Mouse (Mus musculus) liver, embryonic 13.5 days (tissue): ENCODE measurements at regions not wholly inside any gene's neighbourhood (a gene's known extent, or its start where the extent isn't known, plus 50 kb on each side); places are given as distances from the start of the nearest gene placed in this dataset.

Experiments used
- ATAC-seq: fragments of 200-750 bp; cut with Nextera tagmentation; 2 replicates; pipeline ENCODE4 v1.8.0; 2017; ENCODE audit warnings: low read depth, mild to moderate bottlenecking, moderate number of reproducible peaks, moderate library complexity
- DNase-seq: peaks from one replicate; pipeline ENCODE4 v3.0.0; 2022
- H3K27ac ChIP-seq: fragments of 300-500 bp; sonication (generic); 2 replicates; pipeline ENCODE4 v1.5.1; 2015; ENCODE audit warnings: moderate library complexity, mild to moderate bottlenecking, inconsistent platforms
- H3K27me3 ChIP-seq: fragments of 300-500 bp; sonication (generic); 2 replicates; pipeline ENCODE4 v1.6.1; 2015; ENCODE audit warnings: mild to moderate bottlenecking, inconsistent platforms
- H3K36me3 ChIP-seq: fragments of 300-500 bp; sonication (generic); 2 replicates; pipeline ENCODE4 v1.6.1; 2015; ENCODE audit warnings: mild to moderate bottlenecking, inconsistent platforms
- H3K4me1 ChIP-seq: fragments of 300-500 bp; sonication (generic); replicated peaks from 2 replicates; pipeline ENCODE4 v1.6.1; 2015; ENCODE audit warnings: inconsistent platforms
- H3K4me2 ChIP-seq: fragments of 300-500 bp; sonication (generic); 2 replicates; pipeline ENCODE4 v1.6.1; 2015; ENCODE audit warnings: inconsistent platforms, mild to moderate bottlenecking, moderate library complexity
- H3K4me3 ChIP-seq: fragments of 300-500 bp; sonication (generic); replicated peaks from 2 replicates; pipeline ENCODE4 v1.5.1; 2015; ENCODE audit warnings: mild to moderate bottlenecking, inconsistent platforms
- H3K9ac ChIP-seq: fragments of 300-500 bp; sonication (generic); 2 replicates; pipeline ENCODE4 v1.6.1; 2015; ENCODE audit warnings: mild to moderate bottlenecking, inconsistent platforms
- H3K9me3 ChIP-seq: fragments of 300-500 bp; sonication (generic); replicated peaks from 2 replicates; pipeline ENCODE4 v1.6.1; 2016; ENCODE audit warnings: inconsistent platforms
- WGBS: fragments of 180-500 bp; shearing (Covaris S2); methylation state at CpG from one replicate; pipeline ENCODE4 v1.1.7; 2015; ENCODE audit not compliant: insufficient replicate concordance; 5-methylcytosine and 5-hydroxymethylcytosine counted together

DNA sequence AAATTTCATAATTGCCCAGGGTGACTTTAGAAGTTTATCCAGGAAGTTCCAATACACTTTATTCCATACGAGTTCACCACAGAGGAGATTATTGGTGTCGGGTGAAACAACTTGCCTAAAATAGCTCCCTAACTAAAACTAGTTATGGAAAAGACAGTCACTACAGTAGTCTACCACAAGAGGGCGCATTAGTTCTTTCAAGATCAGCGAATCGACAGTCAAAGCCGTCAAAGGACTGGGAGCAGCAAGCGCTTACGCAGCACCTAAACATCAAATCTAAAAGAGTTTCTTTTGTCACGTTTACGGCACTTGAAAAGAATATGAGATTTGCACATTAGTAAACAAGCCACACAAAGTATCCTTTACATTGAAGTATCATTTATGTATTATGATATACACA, 75.3 kb upstream of the Btg3 start:
- H3K9ac ChIP-seq = no peak overlapping the region
- no peaks in the 10 kb centered on the region for H3K4me1 ChIP-seq
- no peak overlapping the region for H3K27ac ChIP-seq
- ATAC-seq (no peak), DNase-seq (no peak)
- H3K4me3 ChIP-seq = no peak overlapping the region
- no peaks in the 10 kb centered on the region for H3K27me3 ChIP-seq
- H3K9me3 ChIP-seq = peaks cover 4% of the 10 kb centered on the region; the same call in 1 of the 2 replicates
- 12% methylated on average over 10 of the region's 10 CpGs for WGBS
- no peaks in the 10 kb centered on the region for H3K36me3 ChIP-seq
- H3K4me2 ChIP-seq = no peak overlapping the region

DNA sequence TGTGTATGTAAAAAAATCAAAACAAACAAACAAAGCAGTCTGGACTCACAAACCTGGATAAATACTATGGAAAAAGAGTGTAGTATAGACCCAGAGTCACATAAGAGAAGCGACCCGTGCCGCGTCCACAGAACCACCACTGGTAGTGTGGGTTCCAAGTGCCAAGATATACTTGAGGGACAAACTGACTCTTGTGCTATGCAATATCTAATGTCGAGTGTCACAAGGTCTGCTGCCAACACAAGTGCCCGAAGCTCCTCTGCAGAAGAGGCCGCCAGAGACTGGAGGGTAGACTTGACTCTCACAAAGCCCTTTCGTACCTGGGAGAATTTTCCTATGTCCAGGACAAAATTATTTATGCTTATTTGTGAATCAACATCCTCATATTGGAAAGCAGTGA, 74.8 kb upstream of the Btg3 start:
- no peak for ATAC-seq
- Histone ChIP-seq H3K4me2 (no peak overlapping the region), H3K27ac (no peak overlapping the region), H3K27me3 (no peaks in the 10 kb centered on the region), H3K9ac (no peak overlapping the region), H3K9me3 (peaks cover 4% of the 10 kb centered on the region; the same call in 1 of the 2 replicates), H3K4me3 (no peak overlapping the region), H3K4me1 (no peaks in the 10 kb centered on the region), H3K36me3 (no peaks in the 10 kb centered on the region)
- DNase-seq = no peak
- 72% methylated on average over 8 of the region's 8 CpGs for WGBS

DNA sequence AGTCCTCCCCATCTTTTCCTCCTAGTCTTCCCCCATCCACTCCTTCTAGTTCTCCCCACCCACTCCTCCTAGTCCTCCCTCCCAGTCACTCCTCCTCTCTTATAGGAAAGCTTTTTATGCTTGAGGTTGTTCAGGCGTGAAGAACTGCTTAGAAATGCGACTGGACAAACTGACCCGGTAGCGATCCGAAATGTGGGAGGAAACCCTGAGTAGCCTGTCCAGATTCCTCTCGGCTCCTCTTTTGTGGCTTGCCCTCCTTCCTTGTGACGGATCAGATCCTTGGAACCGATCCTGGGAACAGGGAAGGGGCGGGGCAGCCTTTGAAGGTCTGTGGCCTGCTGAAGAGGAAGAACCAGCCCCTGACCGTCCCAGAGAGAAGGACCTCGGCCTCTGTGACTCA, 74.3 kb upstream of the Btg3 start:
- DNase-seq (no peak), ATAC-seq (no peak)
- WGBS = 72% methylated on average over 11 of the region's 11 CpGs

DNA sequence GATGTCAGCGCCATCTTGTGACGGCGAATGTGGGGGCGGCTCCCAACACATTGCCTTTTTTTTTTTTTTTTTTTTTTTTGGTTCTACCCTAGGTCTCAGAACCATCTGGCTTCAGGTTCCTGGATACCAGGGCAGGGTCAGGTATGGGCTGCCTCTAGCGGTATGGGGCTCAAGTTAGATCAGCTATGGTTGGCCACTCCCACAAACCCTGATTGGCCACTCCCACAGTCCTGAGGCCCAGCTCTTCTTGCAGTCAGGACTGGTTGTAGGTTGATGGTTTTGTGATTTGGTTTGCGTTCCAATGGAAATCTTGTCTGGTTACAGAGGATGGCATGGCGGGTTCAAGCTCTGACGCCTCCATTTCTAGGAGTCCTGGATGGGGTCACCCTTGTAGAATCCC, 72.2 kb upstream of the Btg3 start:
- no peak for DNase-seq
- H3K36me3 ChIP-seq = no peaks in the 10 kb centered on the region
- H3K27ac ChIP-seq = no peak overlapping the region
- H3K4me3 ChIP-seq = no peak overlapping the region
- H3K4me2 ChIP-seq = no peak overlapping the region
- H3K9me3 ChIP-seq = peaks cover 7% of the 10 kb centered on the region; the same call in 1 of the 2 replicates
- WGBS = 75% methylated on average over 8 of the region's 8 CpGs
- no peak overlapping the region for H3K9ac ChIP-seq
- H3K27me3 ChIP-seq = no peaks in the 10 kb centered on the region
- no peaks in the 10 kb centered on the region for H3K4me1 ChIP-seq
- no peak for ATAC-seq

More for the DNA sequence above, 74.3 kb upstream of the Btg3 start:
- Histone ChIP-seq H3K4me1 (no peaks in the 10 kb centered on the region), H3K27ac (no peak overlapping the region), H3K36me3 (no peaks in the 10 kb centered on the region), H3K27me3 (no peaks in the 10 kb centered on the region), H3K9me3 (peaks cover 4% of the 10 kb centered on the region; the same call in 1 of the 2 replicates), H3K9ac (no peak overlapping the region), H3K4me3 (no peak overlapping the region), H3K4me2 (no peak overlapping the region)

DNA sequence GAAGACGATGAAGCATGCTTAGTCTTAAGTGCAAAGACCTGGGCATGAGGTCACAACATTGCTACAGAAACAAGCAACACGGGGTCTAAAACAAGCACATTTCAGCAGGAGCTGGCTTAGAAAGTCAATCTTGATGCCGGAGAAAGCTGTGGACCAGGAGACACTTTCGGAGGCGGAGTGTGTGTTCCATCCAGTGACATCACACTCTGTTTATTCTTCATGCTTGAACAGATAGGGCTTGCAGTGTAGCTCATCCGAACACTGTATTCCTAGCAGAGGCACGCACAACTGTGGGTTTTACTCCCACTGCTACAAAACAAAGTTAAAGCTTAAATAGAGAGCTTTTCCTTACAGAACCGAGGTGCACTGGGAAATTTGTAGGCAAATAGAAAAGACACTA, 66.3 kb upstream of the Btg3 start:
- H3K9me3 ChIP-seq = 0 out of 2 replicates have a peak, but pooled peaks cover 9% of the 10 kb centered on the region
- no peak overlapping the region for H3K4me3 ChIP-seq
- H3K4me1 ChIP-seq = no peaks in the 10 kb centered on the region
- no peak overlapping the region for H3K9ac ChIP-seq
- no peak overlapping the region for H3K4me2 ChIP-seq
- WGBS = 73% methylated on average over 8 of the region's 8 CpGs
- no peak overlapping the region for H3K27ac ChIP-seq
- DNase-seq (no peak), ATAC-seq (no peak)
- H3K36me3 ChIP-seq = no peaks in the 10 kb centered on the region
- no peaks in the 10 kb centered on the region for H3K27me3 ChIP-seq

DNA sequence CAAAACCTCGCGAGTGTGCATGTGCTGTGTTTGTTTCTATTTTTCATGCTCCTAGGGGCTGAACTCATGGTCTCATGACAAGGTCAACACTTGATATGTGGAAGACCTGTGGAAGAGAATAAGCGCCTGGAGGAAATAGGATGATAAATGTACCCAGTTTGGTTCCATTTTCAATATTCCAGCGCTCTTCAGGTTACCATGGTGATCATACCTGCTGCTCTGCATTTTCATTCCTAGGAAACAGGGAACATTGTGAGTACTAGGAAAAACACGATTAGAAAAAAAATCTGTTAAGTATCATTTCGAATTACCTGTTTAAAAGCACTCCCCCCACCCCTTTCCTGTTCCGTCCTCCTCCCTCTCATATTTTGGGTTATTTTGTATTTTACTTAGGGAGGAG, 65.8 kb upstream of the Btg3 start:
- Histone ChIP-seq H3K9me3 (0 out of 2 replicates have a peak, but pooled peaks cover 9% of the 10 kb centered on the region), H3K4me1 (no peaks in the 10 kb centered on the region), H3K9ac (no peak overlapping the region), H3K4me3 (no peak overlapping the region), H3K4me2 (no peak overlapping the region), H3K27me3 (no peaks in the 10 kb centered on the region), H3K36me3 (no peaks in the 10 kb centered on the region), H3K27ac (no peak overlapping the region)
- DNase-seq (no peak), ATAC-seq (no peak)
- WGBS = 67% methylated on average over 7 of the region's 7 CpGs

DNA sequence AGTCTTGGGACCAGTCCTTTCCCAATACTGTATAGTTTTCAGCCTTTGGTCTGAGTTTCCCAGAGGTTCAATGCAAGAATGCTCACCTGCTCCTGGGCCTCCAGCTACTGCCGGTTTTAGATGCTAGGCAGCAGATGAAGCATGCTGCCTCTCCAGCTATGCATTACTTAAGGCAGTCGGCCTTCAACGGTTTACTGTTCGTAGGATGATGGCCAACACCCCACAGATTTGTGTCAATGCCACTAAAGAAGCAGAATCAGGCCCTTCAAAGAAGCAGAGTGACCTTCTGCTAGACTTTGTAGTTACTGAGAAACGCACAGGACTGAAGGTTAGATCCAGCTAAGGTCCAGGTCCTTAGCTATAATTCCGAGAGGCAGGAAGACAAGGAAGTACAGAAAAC, 65.0 kb upstream of the Btg3 start:
- H3K4me3 ChIP-seq = no peak overlapping the region
- no peak overlapping the region for H3K27ac ChIP-seq
- DNase-seq (no peak), ATAC-seq (no peak)
- no peaks in the 10 kb centered on the region for H3K27me3 ChIP-seq
- no peak overlapping the region for H3K4me2 ChIP-seq
- 66% methylated on average over 6 of the region's 6 CpGs for WGBS
- no peak overlapping the region for H3K9ac ChIP-seq
- H3K9me3 ChIP-seq = 0 out of 2 replicates have a peak, but pooled peaks cover 9% of the 10 kb centered on the region
- H3K36me3 ChIP-seq = no peaks in the 10 kb centered on the region
- no peaks in the 10 kb centered on the region for H3K4me1 ChIP-seq

DNA sequence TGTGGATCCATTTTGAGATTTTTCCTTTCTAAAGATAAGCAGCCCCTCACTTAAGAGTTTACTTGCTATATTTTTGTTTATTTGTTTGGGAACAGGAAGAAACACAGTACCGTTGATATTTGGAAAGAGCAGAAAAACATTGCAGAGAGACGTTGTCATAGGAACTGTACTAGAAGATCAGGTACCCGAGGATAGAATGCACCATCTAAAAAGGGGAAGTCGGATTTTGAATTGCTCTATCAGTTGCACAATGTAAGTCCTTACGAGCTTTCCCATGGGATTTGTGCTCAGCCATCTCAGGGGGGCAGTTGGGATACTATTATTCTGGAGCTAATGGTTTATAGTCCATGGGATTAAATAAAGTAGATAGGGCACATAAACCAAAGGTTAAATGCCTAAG, 58.7 kb upstream of the Btg3 start:
- no peaks in the 10 kb centered on the region for H3K36me3 ChIP-seq
- no peak overlapping the region for H3K27ac ChIP-seq
- no peaks in the 10 kb centered on the region for H3K9me3 ChIP-seq
- no peaks in the 10 kb centered on the region for H3K4me1 ChIP-seq
- DNase-seq = no peak
- no peak for ATAC-seq
- H3K9ac ChIP-seq = no peak overlapping the region
- no peaks in the 10 kb centered on the region for H3K27me3 ChIP-seq
- H3K4me3 ChIP-seq = no peak overlapping the region
- WGBS = 31% methylated on average over 5 of the region's 5 CpGs
- no peak overlapping the region for H3K4me2 ChIP-seq

DNA sequence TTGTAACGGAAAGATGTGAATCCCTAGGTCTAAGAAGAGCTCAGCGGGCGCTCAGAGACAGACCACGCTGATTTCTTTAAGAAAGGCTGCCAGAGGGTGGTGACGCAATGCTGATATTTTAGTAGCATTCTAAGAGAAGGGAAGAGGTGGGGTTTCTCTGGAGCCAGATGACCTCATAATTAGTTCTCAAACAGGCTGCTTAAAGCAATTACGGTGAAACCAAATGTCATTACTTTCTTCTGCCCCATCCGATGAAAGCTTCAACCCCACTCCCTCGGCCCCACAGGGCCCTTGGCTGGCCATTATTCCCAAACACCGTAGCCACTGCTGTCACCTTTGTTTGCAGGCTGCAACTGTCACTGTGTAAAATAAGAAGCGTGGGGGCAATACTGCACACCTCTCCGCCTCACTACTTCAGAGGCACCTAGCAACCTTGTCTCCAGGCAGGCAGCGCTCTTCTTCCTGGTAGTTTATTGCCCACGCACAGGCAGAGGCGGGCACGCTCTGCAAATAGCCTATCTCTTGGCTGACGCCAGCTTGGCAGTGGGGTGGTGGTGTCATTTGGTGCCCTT, 50.6 kb upstream of the Btg3 start:
- 50% methylated on average over 16 of the region's 16 CpGs for WGBS
- Histone ChIP-seq H3K9me3 (no peaks in the 10 kb centered on the region), H3K9ac (no peak overlapping the region), H3K4me3 (no peak overlapping the region), H3K4me2 (no peak overlapping the region), H3K36me3 (no peaks in the 10 kb centered on the region), H3K27ac (no peak overlapping the region), H3K4me1 (no peaks in the 10 kb centered on the region), H3K27me3 (no peaks in the 10 kb centered on the region)
- DNase-seq (no peak), ATAC-seq (no peak)
